Mouse (Mus musculus): Measurements from ENCODE around the gene Copz2.

Copz2 gene

DNA sequence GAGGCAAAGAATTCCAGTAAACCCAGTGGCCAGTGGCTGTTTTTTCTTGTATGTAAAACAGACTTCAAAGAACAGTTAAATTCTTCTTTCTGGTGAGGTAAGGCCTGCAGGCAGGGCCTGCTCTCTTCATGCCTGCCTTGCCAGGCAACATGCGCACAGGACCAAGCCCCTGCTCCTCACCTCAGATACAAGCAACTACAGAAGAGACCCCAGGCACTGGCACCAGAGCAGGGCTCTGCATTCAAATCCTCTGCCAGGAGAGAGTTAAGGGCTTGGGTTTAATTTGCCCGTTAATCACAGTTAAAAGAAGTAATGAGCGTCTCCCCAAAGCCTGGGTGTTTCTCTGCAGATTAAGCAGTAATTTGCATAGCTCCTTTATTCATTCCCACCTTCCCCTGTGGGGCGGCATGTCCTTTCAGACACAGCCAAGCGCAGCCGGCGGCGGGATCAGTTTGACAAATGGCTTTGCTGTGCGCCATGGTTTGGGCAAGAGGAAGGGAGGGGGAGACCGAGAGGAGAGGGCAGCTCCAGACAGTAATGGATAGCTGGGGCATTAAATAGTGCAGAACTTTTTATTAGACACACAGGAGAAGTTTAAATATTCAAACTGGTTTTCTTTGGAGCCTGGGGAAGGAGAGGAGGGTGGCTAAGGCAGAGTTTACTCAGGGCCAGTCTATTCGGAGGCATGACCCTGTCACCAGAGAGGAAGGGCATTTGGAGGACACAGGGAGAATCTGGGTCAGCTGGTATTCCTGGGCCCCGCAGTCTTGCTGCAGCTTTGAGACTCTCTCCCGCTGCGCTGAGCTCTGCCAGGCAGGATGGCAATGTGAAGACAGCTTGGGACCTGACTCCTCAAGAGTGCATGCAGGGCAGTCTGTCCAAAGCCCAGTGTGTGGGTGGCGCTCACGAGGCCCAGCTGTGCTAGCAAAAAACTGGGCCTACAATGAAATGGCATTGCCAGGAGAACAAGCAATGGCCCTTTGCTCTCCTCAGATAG lies 53.3 kb downstream of the Copz2 start:
- no peak for DNase-seq (ENCODE audit: low spot score in 2 of 2)

DNA sequence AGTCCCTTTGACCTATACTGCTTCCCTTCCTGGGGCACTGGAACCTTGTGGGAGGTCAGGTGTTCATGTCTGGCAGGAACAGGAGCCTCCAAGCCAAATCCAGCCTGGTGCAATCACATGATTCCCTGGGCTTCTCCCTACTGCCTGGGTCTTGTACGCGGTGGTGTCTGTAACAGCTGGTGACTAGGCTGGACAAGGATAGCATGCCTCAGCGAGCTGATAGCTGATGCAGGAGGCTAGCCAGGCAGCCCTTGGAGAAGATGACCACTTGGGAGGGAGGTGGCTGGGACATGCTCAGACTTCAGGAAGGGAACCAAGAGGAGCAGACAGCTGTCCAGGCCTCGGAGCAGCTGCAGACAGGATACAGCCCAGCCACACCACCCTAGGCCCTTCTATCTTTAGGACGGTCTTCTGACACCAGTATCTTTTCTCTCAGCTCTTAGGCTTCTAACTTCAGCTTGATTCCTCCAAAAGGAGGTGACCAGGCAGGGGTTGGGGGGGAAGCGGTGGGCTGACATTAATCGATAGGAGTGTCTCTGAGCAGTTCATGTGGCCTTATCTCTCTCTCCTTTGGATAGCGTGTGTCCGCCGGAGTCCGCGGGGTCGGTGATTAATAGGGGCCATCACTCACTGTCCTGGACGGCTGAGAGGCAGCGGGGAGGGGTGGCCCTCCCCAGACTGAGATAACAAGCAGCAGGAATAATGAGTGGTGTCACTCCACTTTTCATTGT lies 56.9 kb downstream of the Copz2 start:
- no peak for DNase-seq (ENCODE audit: low spot score in 2 of 2)

DNA sequence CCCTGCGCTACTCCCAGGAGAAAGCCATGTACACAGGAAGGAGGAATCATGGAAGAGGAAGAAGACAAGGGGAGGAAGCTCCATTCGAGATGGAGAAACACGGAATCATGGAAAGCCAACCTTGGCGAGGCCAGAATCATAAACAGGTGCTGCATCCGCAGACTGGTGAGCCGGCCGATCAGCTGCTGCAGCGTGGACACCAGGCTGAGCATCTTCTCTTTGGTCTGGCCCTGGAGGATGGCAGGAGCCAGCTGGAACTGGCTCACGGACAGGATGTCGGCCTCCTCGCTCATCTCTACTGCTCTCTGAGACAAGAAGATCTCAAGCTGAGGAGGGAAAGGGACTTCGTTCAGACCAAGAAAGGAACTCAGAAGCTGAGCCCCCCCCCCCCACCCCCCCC lies 58.9 kb downstream of the Copz2 start:
- no peak for DNase-seq (ENCODE audit: low spot score in 2 of 2)

DNA sequence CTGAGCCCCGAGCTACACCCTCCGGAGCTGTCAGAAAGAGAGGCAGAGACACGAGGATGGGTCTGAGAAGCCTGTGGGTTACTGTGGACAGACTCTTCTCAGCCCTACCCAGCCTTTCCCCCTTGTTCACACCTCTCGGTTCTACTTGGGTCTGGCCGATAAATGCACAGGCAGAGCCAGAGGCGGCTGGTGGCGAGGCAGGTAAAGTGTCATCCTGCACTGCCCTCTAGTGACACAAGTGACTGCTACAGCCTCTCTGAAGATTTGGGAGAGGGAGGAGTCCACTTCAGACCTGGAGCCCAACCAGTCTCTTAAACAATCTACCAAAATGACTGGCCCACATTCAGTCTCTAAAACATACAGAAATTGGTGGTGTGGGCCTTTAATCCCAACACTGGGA lies 60.3 kb downstream of the Copz2 start:
- peak; percentile 80 to 82 for DNase-seq (ENCODE audit: low spot score in 2 of 2)

Data from natural killer cell, adult 2 months (primary cell).